Mouse (Mus musculus): Measurements from ENCODE around the gene Prss12. TPM values are rescaled to one million over a fixed set of nuclear protein-coding genes. Genes with fewer than 3 reads are reported as not detected.

Gene Prss12
- 4.2 and 5.2 TPM in 2 replicates for total RNA-seq (2017)

- peak; percentile 16; the same call in 1 of the 2 replicates for ATAC-seq (ENCODE audit: extremely low read depth, insufficient number of reproducible peaks, low FRiP score, poor library complexity, severe bottlenecking)
These were observed at the start of gene Prss12 for GRCm38 (mm10) chr3:123446708-123447537. Gene Prss12, plus strand, starts transcription at chr3:123446913.

- ATAC-seq (ENCODE audit: extremely low read depth, insufficient number of reproducible peaks, low FRiP score, poor library complexity, severe bottlenecking) = no peak
These were observed 48.9 kb upstream of the Prss12 start for GRCm38 (mm10) chr3:123397562-123398481.

GRCm38 (mm10) chr3:123404945-123405344 lies 41.8 kb upstream of the Prss12 start:
- no peak for ATAC-seq (ENCODE audit: extremely low read depth, insufficient number of reproducible peaks, low FRiP score, poor library complexity, severe bottlenecking)

GRCm38 (mm10) chr3:123411821-123412578 lies 34.7 kb upstream of the Prss12 start:
- ATAC-seq (ENCODE audit: extremely low read depth, insufficient number of reproducible peaks, low FRiP score, poor library complexity, severe bottlenecking) = no peak

GRCm38 (mm10) chr3:123413173-123413572 lies 33.5 kb upstream of the Prss12 start:
- no peak for ATAC-seq (ENCODE audit: extremely low read depth, insufficient number of reproducible peaks, low FRiP score, poor library complexity, severe bottlenecking)

- no peak for ATAC-seq (ENCODE audit: extremely low read depth, insufficient number of reproducible peaks, low FRiP score, poor library complexity, severe bottlenecking)
These were observed 21.1 kb upstream of the Prss12 start for GRCm38 (mm10) chr3:123425647-123426046.

GRCm38 (mm10) chr3:123428005-123428404 lies 18.7 kb upstream of the Prss12 start:
- no peak for ATAC-seq (ENCODE audit: extremely low read depth, insufficient number of reproducible peaks, low FRiP score, poor library complexity, severe bottlenecking)

- no peak for ATAC-seq (ENCODE audit: extremely low read depth, insufficient number of reproducible peaks, low FRiP score, poor library complexity, severe bottlenecking)
These were observed 16.9 kb upstream of the Prss12 start for GRCm38 (mm10) chr3:123429597-123430458.

GRCm38 (mm10) chr3:123431951-123432674 lies 14.6 kb upstream of the Prss12 start:
- ATAC-seq (ENCODE audit: extremely low read depth, insufficient number of reproducible peaks, low FRiP score, poor library complexity, severe bottlenecking) = no peak

GRCm38 (mm10) chr3:123433362-123433761 lies 13.4 kb upstream of the Prss12 start:
- no peak for ATAC-seq (ENCODE audit: extremely low read depth, insufficient number of reproducible peaks, low FRiP score, poor library complexity, severe bottlenecking)

- no peak for ATAC-seq (ENCODE audit: extremely low read depth, insufficient number of reproducible peaks, low FRiP score, poor library complexity, severe bottlenecking)
These were observed 9.1 kb upstream of the Prss12 start for GRCm38 (mm10) chr3:123437608-123438007.

- 0 out of 2 replicates have a peak, but pooled peaks have one; percentile 34 for ATAC-seq (ENCODE audit: extremely low read depth, insufficient number of reproducible peaks, low FRiP score, poor library complexity, severe bottlenecking)
These were observed 6.2 kb upstream of the Prss12 start for GRCm38 (mm10) chr3:123440490-123440889.

- ATAC-seq (ENCODE audit: extremely low read depth, insufficient number of reproducible peaks, low FRiP score, poor library complexity, severe bottlenecking) = peak; percentile 75
These were observed 2.2 kb upstream of the Prss12 start for GRCm38 (mm10) chr3:123444466-123444865.

- ATAC-seq (ENCODE audit: extremely low read depth, insufficient number of reproducible peaks, low FRiP score, poor library complexity, severe bottlenecking) = peak; percentile 27
These were observed 886 bp downstream of the Prss12 start for GRCm38 (mm10) chr3:123447538-123448059.

- ATAC-seq (ENCODE audit: extremely low read depth, insufficient number of reproducible peaks, low FRiP score, poor library complexity, severe bottlenecking) = no peak
These were observed 1.4 kb downstream of the Prss12 start for GRCm38 (mm10) chr3:123448096-123448495.

GRCm38 (mm10) chr3:123450107-123450506 lies 3.4 kb downstream of the Prss12 start:
- ATAC-seq (ENCODE audit: extremely low read depth, insufficient number of reproducible peaks, low FRiP score, poor library complexity, severe bottlenecking) = no peak

GRCm38 (mm10) chr3:123452904-123453303 lies 6.2 kb downstream of the Prss12 start:
- no peak for ATAC-seq (ENCODE audit: extremely low read depth, insufficient number of reproducible peaks, low FRiP score, poor library complexity, severe bottlenecking)

Measured in neutrophil, adult 5-6 weeks (primary cell).